Mouse (Mus musculus) brain, embryonic 14.5 days (tissue): Measurements from ENCODE around the gene Pard3b.

Experiments
- CTCF ChIP-seq: fragments of 200-500 bp; IDR thresholded peaks from 2 replicates; pipeline ENCODE4 v1.5.1; 2012; ENCODE audit warnings: inconsistent platforms, mild to moderate bottlenecking, moderate library complexity, borderline replicate concordance; ENCODE audit not compliant: insufficient read depth, insufficient read length; ENCODE audit errors: extremely low read depth
- POLR2A ChIP-seq: fragments of 200-500 bp; IDR thresholded peaks from 2 replicates; pipeline ENCODE4 v1.6.1; 2012; ENCODE audit warnings: mild to moderate bottlenecking, inconsistent platforms, borderline replicate concordance; ENCODE audit not compliant: poor library complexity, insufficient read depth, insufficient read length, severe bottlenecking; ENCODE audit errors: extremely low read depth

DNA sequence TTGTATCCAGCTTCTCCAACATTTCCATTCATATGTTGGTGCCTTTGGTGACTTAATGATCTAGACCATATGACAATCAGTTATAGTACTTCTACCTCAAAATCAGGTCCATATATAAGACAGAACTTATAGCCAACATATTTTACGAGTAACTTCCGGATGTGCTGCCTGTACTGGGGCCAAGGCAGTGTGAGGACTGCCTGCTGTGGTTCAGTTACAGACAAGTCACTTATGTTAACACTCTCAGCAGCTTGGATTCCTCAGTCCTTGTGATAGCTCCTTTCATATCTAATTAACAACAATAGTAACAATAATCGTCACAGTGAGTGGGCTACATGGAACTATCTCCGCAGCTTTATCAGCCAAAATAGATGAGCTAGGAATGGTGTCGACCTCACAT is 959.9 kb downstream of the Pard3b start:
- TF ChIP-seq CTCF: no peak
- no peak for TF ChIP-seq POLR2A
